Mouse (Mus musculus) G1E (cell line): ENCODE results near the gene Abat. TPM values are rescaled to one million over a fixed set of nuclear protein-coding genes. Genes with fewer than 3 reads are reported as not detected.

Source experiments
- ATAC-seq: 2 replicates; pipeline ENCODE4 v1.8.0; 2016; ENCODE audit warnings: mild to moderate bottlenecking; ENCODE audit not compliant: insufficient number of reproducible peaks, poor library complexity, low FRiP score, severe bottlenecking; ENCODE audit errors: extremely low read depth
- DNase-seq: peaks from one replicate; pipeline ENCODE4 v3.0.0; 2012; ENCODE audit warnings: low spot score
- H3K27me3 ChIP-seq: 2 replicates; pipeline ENCODE4 v1.6.1; 2012; ENCODE audit warnings: mild to moderate bottlenecking, low read length, inconsistent platforms; ENCODE audit not compliant: insufficient read depth
- H3K36me3 ChIP-seq: replicated peaks from 2 replicates; pipeline ENCODE3; 2012; ENCODE audit warnings: mild to moderate bottlenecking, inconsistent platforms
- H3K4me1 ChIP-seq: 2 replicates; pipeline ENCODE4 v1.6.1; 2012; ENCODE audit warnings: low read depth, low read length, inconsistent platforms, mixed read lengths; ENCODE audit not compliant: insufficient read depth
- H3K4me3 ChIP-seq: 2 replicates; pipeline ENCODE4 v1.5.1; 2012; ENCODE audit warnings: low read depth, mild to moderate bottlenecking, inconsistent platforms, low read length, moderate library complexity, mixed read lengths
- H3K9me3 ChIP-seq: replicated peaks from 2 replicates; pipeline ENCODE4 v1.6.1; 2012; ENCODE audit warnings: inconsistent platforms
- CTCF ChIP-seq: IDR thresholded peaks from 2 replicates; pipeline ENCODE4 v1.5.1; 2012; ENCODE audit warnings: low read depth, low read length, inconsistent platforms, mixed read lengths
- GATA1 ChIP-seq: IDR thresholded peaks from 2 replicates; pipeline ENCODE4 v1.6.1; 2012; ENCODE audit warnings: borderline replicate concordance, low read length, inconsistent platforms, mixed read lengths
- GATA2 ChIP-seq: IDR thresholded peaks from 2 replicates; pipeline ENCODE4 v1.6.1; 2012; ENCODE audit warnings: low read depth, low read length, inconsistent platforms, borderline replicate concordance
- POLR2AphosphoS5 ChIP-seq: IDR thresholded peaks from 2 replicates; pipeline ENCODE4 v1.6.1; 2012; ENCODE audit warnings: low read depth, low read length, inconsistent platforms; ENCODE audit not compliant: insufficient replicate concordance
- TAL1 ChIP-seq: conservative IDR thresholded peaks from 2 replicates; pipeline ENCODE4 v1.6.1; 2012; ENCODE audit warnings: low read depth, low read length, inconsistent platforms, mixed read lengths
- polyA plus RNA-seq: library from polyadenylated mRNA; stranded (reverse); fragments of >175 nt; gene quantifications from 2 replicates; pipeline ENCODE4 v1.2.3, GENCODE M21; 2012
- total RNA-seq, 2 experiments: library from RNA; stranded (forward) in 1 of 2; stranded (reverse) in 1 of 2; fragments of 200-1000 nt in 1 of 2; fragments of >200 nt in 1 of 2; fragmentation: Nextera tagmentation in 1 of 2; gene quantifications; 2 replicates each; pipeline ENCODE4 v1.2.3; 2014 to 2017

Abat gene
- total and polyA plus RNA-seq, 3 experiments, result 0.11 TPM; not detected in 2

DNA sequence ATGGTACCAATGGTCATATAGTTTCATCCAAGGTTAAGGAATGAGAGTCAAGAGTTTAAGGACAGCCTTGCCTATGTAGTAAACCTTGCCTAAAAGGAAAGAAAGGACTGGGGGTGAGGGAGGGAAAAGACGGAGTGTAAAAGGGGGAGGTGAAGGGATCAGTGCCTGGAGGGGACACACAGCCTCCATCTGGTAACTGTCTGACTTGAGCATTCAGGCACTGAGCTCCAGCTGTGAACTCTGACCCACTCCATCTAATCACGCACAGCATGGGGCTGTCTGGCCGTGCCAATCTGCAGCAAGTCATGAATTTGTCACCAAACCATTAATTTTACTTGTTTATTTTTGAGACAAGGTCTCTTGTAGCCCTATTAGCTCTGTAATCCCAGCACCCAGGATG is 60.5 kb downstream of the Abat start:
- DNase-seq (no peak), ATAC-seq (no peak)
- TF ChIP-seq GATA2 (no peak), POLR2AphosphoS5 (no peak), CTCF (no peak), TAL1 (no peak), GATA1 (no peak)
- H3K27me3 ChIP-seq, result peaks cover 2% of the 10 kb centered on the region
- H3K4me3 ChIP-seq, result no peak overlapping the region
- no peaks in the 10 kb centered on the region for H3K9me3 ChIP-seq
- no peaks in the 10 kb centered on the region for H3K4me1 ChIP-seq
- H3K36me3 ChIP-seq, result no peaks in the 10 kb centered on the region

DNA sequence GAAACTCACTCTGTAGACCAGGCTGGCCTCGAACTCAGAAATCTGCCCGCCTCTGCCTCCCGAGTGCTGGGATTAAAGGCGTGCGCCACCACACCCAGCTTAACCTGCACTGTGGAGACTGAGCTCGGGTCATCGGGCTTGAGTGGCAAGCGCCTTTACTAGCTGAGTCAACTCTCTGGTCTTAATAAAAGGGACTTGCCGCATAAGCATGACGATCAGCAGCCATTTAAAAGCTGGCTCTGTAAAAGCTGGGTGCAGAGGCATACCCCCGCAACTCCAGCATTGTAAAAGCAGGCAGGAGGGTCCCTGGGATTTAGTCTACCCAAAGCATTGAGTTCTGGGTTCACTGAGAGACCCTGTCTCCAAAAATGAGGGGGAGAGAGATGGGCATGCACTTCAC is 61.1 kb downstream of the Abat start:
- no peak overlapping the region for H3K4me3 ChIP-seq
- no peaks in the 10 kb centered on the region; the same call in none of the 2 replicates for H3K27me3 ChIP-seq
- TF ChIP-seq POLR2AphosphoS5, result no peak
- TF ChIP-seq TAL1, result no peak
- TF ChIP-seq CTCF, result no peak
- no peak for TF ChIP-seq GATA2
- TF ChIP-seq GATA1, result no peak
- no peaks in the 10 kb centered on the region for H3K9me3 ChIP-seq
- no peak for ATAC-seq
- H3K36me3 ChIP-seq, result no peaks in the 10 kb centered on the region
- no peak for DNase-seq
- no peaks in the 10 kb centered on the region for H3K4me1 ChIP-seq

DNA sequence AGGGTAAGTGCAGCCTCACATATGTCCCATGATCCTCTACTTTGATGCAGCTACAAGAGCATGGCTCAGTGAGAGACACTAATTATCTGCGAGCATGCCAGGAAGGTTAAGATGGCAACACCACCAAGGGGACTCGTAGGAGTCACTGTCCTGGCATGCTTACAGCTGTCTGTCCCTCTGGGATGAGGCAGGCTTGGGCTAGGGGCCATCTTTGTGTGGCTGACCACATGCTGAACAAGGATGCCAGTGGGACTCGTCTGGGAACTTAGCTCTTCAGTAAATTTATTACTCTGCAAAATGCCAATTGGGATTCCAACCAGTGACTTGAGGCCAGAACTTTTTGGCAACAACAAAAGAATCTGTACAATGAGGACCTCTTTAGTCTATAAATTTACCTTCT is 62.9 kb downstream of the Abat start:
- ATAC-seq, result no peak
- H3K9me3 ChIP-seq, result no peaks in the 10 kb centered on the region
- no peaks in the 10 kb centered on the region for H3K4me1 ChIP-seq
- no peaks in the 10 kb centered on the region; the same call in none of the 2 replicates for H3K27me3 ChIP-seq
- no peak for TF ChIP-seq GATA1
- no peak for DNase-seq
- H3K36me3 ChIP-seq, result no peaks in the 10 kb centered on the region
- no peak overlapping the region for H3K4me3 ChIP-seq

DNA sequence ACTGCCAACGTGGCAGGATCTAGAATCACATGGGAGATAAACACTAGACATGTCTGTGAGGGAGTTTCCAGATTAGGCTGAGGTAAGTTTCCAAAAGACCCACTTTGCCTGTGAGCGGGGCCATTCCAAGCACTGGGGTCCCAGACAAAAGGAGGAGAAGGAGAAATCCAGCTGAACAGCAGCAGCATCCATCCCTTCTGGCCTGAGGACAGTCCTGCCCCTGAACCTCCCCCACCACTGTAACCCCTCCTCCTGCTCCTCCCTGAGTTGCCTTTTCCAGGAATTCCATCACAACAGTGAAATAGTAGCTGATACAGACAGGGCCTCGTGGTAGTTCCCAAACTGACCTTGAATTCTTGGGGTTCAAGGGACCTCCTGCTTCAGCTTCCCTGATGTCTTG is 63.7 kb downstream of the Abat start:
- DNase-seq (no peak), ATAC-seq (no peak)
- no peaks in the 10 kb centered on the region for H3K9me3 ChIP-seq
- no peaks in the 10 kb centered on the region; the same call in none of the 2 replicates for H3K27me3 ChIP-seq
- no peak for TF ChIP-seq GATA2
- no peak for TF ChIP-seq GATA1
- no peak overlapping the region for H3K4me3 ChIP-seq
- H3K4me1 ChIP-seq, result no peaks in the 10 kb centered on the region
- H3K36me3 ChIP-seq, result no peaks in the 10 kb centered on the region

DNA sequence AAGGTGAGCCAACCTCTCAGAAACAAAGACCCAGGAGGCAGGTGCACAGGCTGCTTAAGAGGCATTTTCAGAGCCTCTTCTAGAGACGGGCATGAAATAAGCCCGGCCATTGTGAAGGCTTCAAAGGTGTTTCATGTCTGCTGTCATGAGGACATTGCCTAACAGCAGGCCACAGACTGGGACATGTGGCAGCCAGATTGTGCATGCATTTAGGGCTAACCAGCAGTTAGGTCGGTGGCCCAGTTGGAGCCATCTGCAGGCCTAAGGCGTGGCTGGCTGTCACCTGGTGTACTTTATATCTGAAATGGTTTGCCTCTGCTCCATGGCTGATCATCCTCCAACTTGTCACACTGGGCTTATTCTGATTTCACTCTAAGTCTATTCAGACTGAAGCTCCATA is 65.1 kb downstream of the Abat start:
- Histone ChIP-seq H3K36me3 (no peaks in the 10 kb centered on the region), H3K27me3 (no peaks in the 10 kb centered on the region; the same call in none of the 2 replicates), H3K4me3 (no peak overlapping the region), H3K4me1 (no peaks in the 10 kb centered on the region), H3K9me3 (no peaks in the 10 kb centered on the region)
- DNase-seq (no peak), ATAC-seq (no peak)
- TF ChIP-seq GATA2, result no peak
- TF ChIP-seq CTCF, result no peak
- TF ChIP-seq GATA1, result no peak
- TF ChIP-seq TAL1, result no peak
- no peak for TF ChIP-seq POLR2AphosphoS5

DNA sequence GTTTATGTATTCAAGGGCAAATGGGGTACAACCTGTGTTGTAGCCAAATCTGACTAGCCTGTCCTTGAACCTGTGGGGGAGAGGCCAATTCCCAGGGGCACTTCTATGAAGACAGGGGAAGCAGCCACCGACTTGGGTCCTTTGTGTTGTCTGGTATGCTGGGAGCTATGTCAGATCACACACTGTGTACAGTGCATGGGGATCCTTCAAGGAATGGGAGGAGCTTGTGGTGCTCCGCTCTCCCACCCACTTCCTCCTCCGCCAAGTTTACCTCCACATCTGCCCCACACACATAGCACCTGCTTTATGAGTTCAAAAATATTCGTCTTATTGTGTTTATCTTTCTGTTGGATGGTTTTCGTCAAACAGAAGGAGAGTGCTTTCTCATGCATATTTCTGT is 66.3 kb downstream of the Abat start:
- ATAC-seq, result 0 out of 2 replicates have a peak, but pooled peaks have one; percentile 15
- H3K4me3 ChIP-seq, result no peak overlapping the region
- no peaks in the 10 kb centered on the region for H3K9me3 ChIP-seq
- TF ChIP-seq GATA1 (no peak), TAL1 (no peak), POLR2AphosphoS5 (no peak)
- H3K27me3 ChIP-seq, result no peaks in the 10 kb centered on the region; the same call in 1 of the 2 replicates
- DNase-seq, result no peak
- no peaks in the 10 kb centered on the region for H3K36me3 ChIP-seq
- no peaks in the 10 kb centered on the region for H3K4me1 ChIP-seq

DNA sequence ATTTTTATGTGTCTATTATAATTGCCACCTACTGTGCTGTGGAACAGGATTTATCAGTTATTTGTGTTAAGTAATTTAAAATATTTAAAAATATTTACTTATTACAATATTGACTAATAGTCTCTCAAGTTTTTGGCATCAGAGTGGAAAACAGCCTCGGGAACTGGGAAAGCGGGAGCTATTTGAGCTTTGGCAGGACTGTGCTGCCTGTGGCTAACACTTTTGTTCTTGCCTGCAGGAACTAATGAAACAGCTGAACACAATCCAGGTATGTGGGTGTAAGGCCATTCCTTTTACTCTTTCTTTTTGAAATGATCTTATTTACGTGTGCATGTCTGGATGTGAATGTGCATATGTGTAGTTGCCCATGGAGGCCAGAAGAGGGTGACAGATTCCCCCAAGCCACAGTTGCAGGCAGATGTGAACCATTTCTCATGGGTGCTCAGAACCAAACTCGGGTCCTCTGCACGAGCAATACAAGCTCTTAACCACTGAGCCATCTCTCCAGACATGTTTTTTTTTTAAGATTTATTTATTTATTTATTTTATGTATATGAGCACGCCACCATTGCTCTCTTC is 68.5 kb downstream of the Abat start:
- DNase-seq, result no peak
- ATAC-seq, result no peak
- H3K9me3 ChIP-seq, result no peaks in the 10 kb centered on the region

More for the DNA sequence above, 68.5 kb downstream of the Abat start:
- Histone ChIP-seq H3K27me3 (no peaks in the 10 kb centered on the region; the same call in 1 of the 2 replicates), H3K36me3 (no peaks in the 10 kb centered on the region), H3K4me3 (no peak overlapping the region), H3K4me1 (no peaks in the 10 kb centered on the region)
- no peak for TF ChIP-seq POLR2AphosphoS5
- TF ChIP-seq GATA2, result no peak
- no peak for TF ChIP-seq GATA1
- TF ChIP-seq CTCF, result no peak
- TF ChIP-seq TAL1, result no peak
